Mouse (Mus musculus) limb, embryonic 13.5 days (tissue): Measurements from ENCODE around the gene Fgf4. TPM values are rescaled to one million over a fixed set of nuclear protein-coding genes. Genes with fewer than 3 reads are reported as not detected.
A peak's percentile ranks its signal among the peaks of the same experiment; 100 is the strongest.
"Not testable (repeated sequence)": the region's sequence is repeated elsewhere in the genome, so short reads cannot be mapped to it uniquely, and the experiment has no call there.

Source experiments
- ATAC-seq: fragments of 200-750 bp; cut with Nextera tagmentation; 2 replicates; pipeline ENCODE4 v1.8.0; 2017; ENCODE audit warnings: low read depth, moderate number of reproducible peaks, moderate TSS enrichment; ENCODE audit not compliant: low FRiP score
- H3K27ac ChIP-seq: fragments of 300-500 bp; sonication (generic); 2 replicates; pipeline ENCODE4 v1.5.1; 2015; ENCODE audit warnings: inconsistent platforms, mild to moderate bottlenecking, moderate library complexity
- H3K27me3 ChIP-seq: fragments of 300-500 bp; sonication (generic); 2 replicates; pipeline ENCODE4 v1.6.1; 2015; ENCODE audit warnings: mild to moderate bottlenecking, inconsistent platforms
- H3K36me3 ChIP-seq: fragments of 300-500 bp; sonication (generic); 2 replicates; pipeline ENCODE4 v1.6.1; 2015; ENCODE audit warnings: inconsistent platforms, mild to moderate bottlenecking, moderate library complexity
- H3K4me1 ChIP-seq: fragments of 300-500 bp; sonication (generic); 2 replicates; pipeline ENCODE4 v1.6.1; 2015; ENCODE audit warnings: inconsistent platforms
- H3K4me2 ChIP-seq: fragments of 300-500 bp; sonication (generic); replicated peaks from 2 replicates; pipeline ENCODE4 v1.6.1; 2015; ENCODE audit warnings: inconsistent platforms, mild to moderate bottlenecking, moderate library complexity
- H3K4me3 ChIP-seq: fragments of 300-500 bp; sonication (generic); 2 replicates; pipeline ENCODE4 v1.5.1; 2015; ENCODE audit warnings: moderate library complexity, mild to moderate bottlenecking, inconsistent platforms
- H3K9ac ChIP-seq: fragments of 300-500 bp; sonication (generic); 2 replicates; pipeline ENCODE4 v1.6.1; 2015; ENCODE audit warnings: mild to moderate bottlenecking, inconsistent platforms
- H3K9me3 ChIP-seq: fragments of 300-500 bp; sonication (generic); 2 replicates; pipeline ENCODE4 v1.6.1; 2016; ENCODE audit warnings: inconsistent platforms
- WGBS: fragments of 180-500 bp; shearing (Covaris S2); methylation state at CpG from one replicate; pipeline ENCODE4 v1.1.7; 2015; 5-methylcytosine and 5-hydroxymethylcytosine counted together
- polyA plus RNA-seq: library from polyadenylated mRNA; unstranded; fragments of >200 nt; fragmentation: Nextera tagmentation; extraction: Ambion mirVana; gene quantifications from 2 replicates; pipeline ENCODE4 v1.2.1, GENCODE M21; 2015

The Fgf4 gene
- polyA plus RNA-seq, 1 experiment from 2014 or later = 1.1 TPM

- peaks cover 12% of the 10 kb centered on the region; the same call in 1 of the 2 replicates for H3K27me3 ChIP-seq
- H3K4me1 ChIP-seq = 0 out of 2 replicates have a peak, but pooled peaks cover 4% of the 10 kb centered on the region
- ATAC-seq = no peak
- no peak overlapping the region for H3K4me2 ChIP-seq
- H3K9ac ChIP-seq = no peak overlapping the region
- no peaks in the 10 kb centered on the region for H3K36me3 ChIP-seq
- H3K9me3 ChIP-seq = no peaks in the 10 kb centered on the region
- WGBS = 76% methylated on average over 4 of the region's 4 CpGs
- no peak overlapping the region for H3K4me3 ChIP-seq
- H3K27ac ChIP-seq = no peak overlapping the region
Observed at GRCm38 (mm10) chr7:144873160-144873559, 26.0 kb downstream of the Fgf4 start.

- WGBS = 50% methylated on average over 4 of the region's 4 CpGs
- no peaks in the 10 kb centered on the region for H3K9me3 ChIP-seq
- H3K4me1 ChIP-seq = 0 out of 2 replicates have a peak, but pooled peaks cover 4% of the 10 kb centered on the region
- no peaks in the 10 kb centered on the region for H3K36me3 ChIP-seq
- no peak overlapping the region for H3K4me2 ChIP-seq
- H3K4me3 ChIP-seq = no peak overlapping the region
- H3K27ac ChIP-seq = no peak overlapping the region
- peaks cover 12% of the 10 kb centered on the region; the same call in 1 of the 2 replicates for H3K27me3 ChIP-seq
- no peak for ATAC-seq
- no peak overlapping the region for H3K9ac ChIP-seq
Observed at GRCm38 (mm10) chr7:144874226-144874625, 27.1 kb downstream of the Fgf4 start.

- no peak overlapping the region for H3K4me2 ChIP-seq
- H3K4me1 ChIP-seq = 0 out of 2 replicates have a peak, but pooled peaks cover 10% of the 10 kb centered on the region
- ATAC-seq = no peak
- H3K27ac ChIP-seq = no peak overlapping the region
- no peaks in the 10 kb centered on the region for H3K9me3 ChIP-seq
- H3K4me3 ChIP-seq = no peak overlapping the region
- H3K27me3 ChIP-seq = peaks cover 5% of the 10 kb centered on the region; the same call in 1 of the 2 replicates
- no peak overlapping the region for H3K9ac ChIP-seq
- WGBS = 93% methylated on average over 1 of the region's 1 CpGs
- no peaks in the 10 kb centered on the region for H3K36me3 ChIP-seq
Observed at GRCm38 (mm10) chr7:144878401-144878800, 31.2 kb downstream of the Fgf4 start.

- H3K4me3 ChIP-seq = no peak overlapping the region
- peak; percentile 74 for ATAC-seq
- H3K27ac ChIP-seq = no peak overlapping the region
- H3K27me3 ChIP-seq = peaks cover 7% of the 10 kb centered on the region
- 5% methylated on average over 2 of the region's 2 CpGs for WGBS
- H3K4me2 ChIP-seq = no peak overlapping the region
- H3K9ac ChIP-seq = no peak overlapping the region
- 0 out of 2 replicates have a peak, but pooled peaks cover 8% of the 10 kb centered on the region for H3K4me1 ChIP-seq
- H3K9me3 ChIP-seq = no peaks in the 10 kb centered on the region
- H3K36me3 ChIP-seq = no peaks in the 10 kb centered on the region
Observed at GRCm38 (mm10) chr7:144883106-144883505, 35.9 kb downstream of the Fgf4 start.

GRCm38 (mm10) chr7:144887672-144888071, 40.5 kb downstream of the Fgf4 start:
- no peaks in the 10 kb centered on the region for H3K9me3 ChIP-seq
- no peak overlapping the region for H3K4me3 ChIP-seq
- peaks cover 16% of the 10 kb centered on the region for H3K4me1 ChIP-seq
- no peaks in the 10 kb centered on the region for H3K36me3 ChIP-seq
- H3K4me2 ChIP-seq = no peak overlapping the region
- peaks cover 35% of the 10 kb centered on the region for H3K27me3 ChIP-seq
- no peak overlapping the region for H3K9ac ChIP-seq
- ATAC-seq = no peak
- H3K27ac ChIP-seq = no peak overlapping the region
- WGBS = 80% methylated on average over 2 of the region's 2 CpGs

- WGBS = 8% methylated on average over 18 of the region's 18 CpGs
Observed at GRCm38 (mm10) chr7:144888564-144889299, 41.6 kb downstream of the Fgf4 start.

GRCm38 (mm10) chr7:144890661-144891060, 43.5 kb downstream of the Fgf4 start:
- Histone ChIP-seq H3K27me3 (peaks cover 58% of the 10 kb centered on the region), H3K4me1 (peaks cover 21% of the 10 kb centered on the region)
- not testable (repeated sequence) for H3K9ac ChIP-seq, H3K4me3 ChIP-seq, ATAC-seq, H3K27ac ChIP-seq, H3K9me3 ChIP-seq, H3K4me2 ChIP-seq, H3K36me3 ChIP-seq
- 80% methylated on average over 1 of the region's 1 CpGs for WGBS

More at GRCm38 (mm10) chr7:144888564-144889299, 41.6 kb downstream of the Fgf4 start:
- Histone ChIP-seq H3K27me3 (peaks cover 41% of the 10 kb centered on the region), H3K4me3 (no peak overlapping the region), H3K4me1 (peaks cover 9% of the 10 kb centered on the region), H3K4me2 (no peak overlapping the region), H3K27ac (no peak overlapping the region), H3K9me3 (no peaks in the 10 kb centered on the region), H3K36me3 (no peaks in the 10 kb centered on the region), H3K9ac (no peak overlapping the region)
- no peak for ATAC-seq

- Histone ChIP-seq H3K4me2 (no peak overlapping the region), H3K27me3 (peaks cover 70% of the 10 kb centered on the region), H3K9me3 (no peaks in the 10 kb centered on the region), H3K4me1 (peaks cover 33% of the 10 kb centered on the region), H3K27ac (no peak overlapping the region), H3K9ac (no peak overlapping the region), H3K36me3 (no peaks in the 10 kb centered on the region), H3K4me3 (no peak overlapping the region)
- ATAC-seq = no peak
- WGBS = 82% methylated on average over 2 of the region's 2 CpGs
Observed at GRCm38 (mm10) chr7:144891863-144892262, 44.7 kb downstream of the Fgf4 start.

GRCm38 (mm10) chr7:144892322-144892721, 45.2 kb downstream of the Fgf4 start:
- 49% methylated on average over 6 of the region's 6 CpGs for WGBS
- no peak overlapping the region for H3K27ac ChIP-seq
- no peak for ATAC-seq
- peaks cover 74% of the 10 kb centered on the region for H3K27me3 ChIP-seq
- H3K4me1 ChIP-seq = peaks cover 37% of the 10 kb centered on the region
- H3K36me3 ChIP-seq = no peaks in the 10 kb centered on the region
- H3K9me3 ChIP-seq = no peaks in the 10 kb centered on the region
- H3K4me2 ChIP-seq = no peak overlapping the region
- no peak overlapping the region for H3K9ac ChIP-seq
- H3K4me3 ChIP-seq = no peak overlapping the region

- no peak overlapping the region for H3K9ac ChIP-seq
- peaks cover 76% of the 10 kb centered on the region for H3K27me3 ChIP-seq
- peaks cover 29% of the 10 kb centered on the region for H3K4me1 ChIP-seq
- H3K9me3 ChIP-seq = no peaks in the 10 kb centered on the region
- H3K36me3 ChIP-seq = no peaks in the 10 kb centered on the region
- 6% methylated on average over 5 of the region's 5 CpGs for WGBS
- ATAC-seq = no peak
- H3K4me3 ChIP-seq = no peak overlapping the region
- no peak overlapping the region for H3K4me2 ChIP-seq
- H3K27ac ChIP-seq = no peak overlapping the region
Observed at GRCm38 (mm10) chr7:144894191-144894590, 47.0 kb downstream of the Fgf4 start.

GRCm38 (mm10) chr7:144894706-144895105, 47.5 kb downstream of the Fgf4 start:
- peak overlapping the region; percentile 48; the same call in 1 of the 2 replicates for H3K4me3 ChIP-seq
- no peaks in the 10 kb centered on the region for H3K9me3 ChIP-seq
- peak overlapping the region; percentile 91 for H3K4me2 ChIP-seq
- 2% methylated on average over 4 of the region's 4 CpGs for WGBS
- no peak for ATAC-seq
- H3K36me3 ChIP-seq = no peaks in the 10 kb centered on the region
- no peak overlapping the region for H3K27ac ChIP-seq
- H3K27me3 ChIP-seq = peaks cover 76% of the 10 kb centered on the region
- no peak overlapping the region for H3K9ac ChIP-seq
- H3K4me1 ChIP-seq = peaks cover 28% of the 10 kb centered on the region

GRCm38 (mm10) chr7:144895305-144896111, 48.3 kb downstream of the Fgf4 start:
- H3K4me1 ChIP-seq = peaks cover 28% of the 10 kb centered on the region
- ATAC-seq = peak; percentile 73
- H3K36me3 ChIP-seq = no peaks in the 10 kb centered on the region
- H3K4me3 ChIP-seq = peak overlapping the region; percentile 48
- no peak overlapping the region for H3K27ac ChIP-seq
- WGBS = 0% methylated on average over 37 of the region's 37 CpGs
- peak overlapping the region; percentile 91 for H3K4me2 ChIP-seq
- peaks cover 75% of the 10 kb centered on the region for H3K27me3 ChIP-seq
- peak overlapping the region; percentile 63 for H3K9ac ChIP-seq
- H3K9me3 ChIP-seq = no peaks in the 10 kb centered on the region
